Mouse (Mus musculus) lung, postnatal 10 days (tissue): ENCODE measurements around the gene Phrf1.
"Not testable (repeated sequence)": the region's sequence is repeated elsewhere in the genome, so short reads cannot be mapped to it uniquely, and the experiment has no call there.

ENCODE experiments used
- DNase-seq: peaks from one replicate; pipeline ENCODE4 v3.0.0; 2021

Gene Phrf1

DNA sequence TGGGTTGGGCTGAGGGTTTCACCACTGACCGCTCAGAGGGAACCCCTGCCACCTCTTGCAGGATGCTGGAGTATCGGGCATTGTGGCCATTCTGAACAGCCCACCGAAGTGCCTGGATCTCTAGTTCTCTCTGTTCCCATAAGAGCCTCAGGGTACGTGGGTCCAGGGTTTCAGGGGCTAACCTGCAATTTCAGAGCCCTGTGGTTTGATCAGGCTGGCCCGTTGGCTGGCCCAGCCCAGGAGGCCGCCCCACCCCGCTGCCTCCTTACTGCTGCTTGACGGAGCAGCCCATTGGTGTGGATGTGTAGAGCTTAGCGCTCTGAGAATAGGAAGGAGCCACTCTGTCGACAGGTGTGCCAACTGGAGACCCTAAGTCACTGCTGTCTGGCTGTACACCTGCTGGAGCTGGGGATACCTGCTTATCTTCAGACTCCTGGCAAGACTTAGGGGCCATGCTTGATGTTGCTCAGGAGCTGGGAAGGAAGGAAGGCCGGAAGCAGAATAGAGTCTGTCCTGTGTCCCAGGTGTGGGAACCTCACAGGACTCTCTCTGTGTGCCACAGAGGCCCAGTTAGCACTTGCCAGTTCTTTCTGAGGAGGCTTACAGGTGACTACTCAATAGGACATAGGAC lies 14.9 kb upstream of the Phrf1 start, which contains the start of gene Lmntd2:
Lmntd2 (minus strand) TSS at position 476 of the 631 bp plus-strand sequence.
- DNase-seq: no peak

DNA sequence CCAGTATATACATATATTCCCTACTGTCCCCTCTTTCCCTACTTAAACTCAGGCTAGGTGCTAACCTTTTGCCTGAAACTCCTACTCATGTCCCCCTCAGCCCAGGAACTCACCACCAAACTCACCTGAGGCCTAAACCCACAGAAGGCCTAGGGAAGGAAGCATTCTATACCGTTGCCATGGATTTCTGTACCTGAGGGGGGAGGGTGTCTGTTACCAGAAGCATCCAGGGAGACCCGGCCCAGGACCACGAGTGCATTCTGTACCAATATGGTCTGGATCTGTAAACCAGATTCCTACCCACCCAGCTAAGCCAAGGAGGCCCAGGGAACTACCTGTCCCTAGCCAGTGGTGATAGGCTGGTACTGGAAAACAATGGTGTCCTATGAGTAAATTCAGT lies 14.3 kb upstream of the Phrf1 start:
- no peak for DNase-seq

DNA sequence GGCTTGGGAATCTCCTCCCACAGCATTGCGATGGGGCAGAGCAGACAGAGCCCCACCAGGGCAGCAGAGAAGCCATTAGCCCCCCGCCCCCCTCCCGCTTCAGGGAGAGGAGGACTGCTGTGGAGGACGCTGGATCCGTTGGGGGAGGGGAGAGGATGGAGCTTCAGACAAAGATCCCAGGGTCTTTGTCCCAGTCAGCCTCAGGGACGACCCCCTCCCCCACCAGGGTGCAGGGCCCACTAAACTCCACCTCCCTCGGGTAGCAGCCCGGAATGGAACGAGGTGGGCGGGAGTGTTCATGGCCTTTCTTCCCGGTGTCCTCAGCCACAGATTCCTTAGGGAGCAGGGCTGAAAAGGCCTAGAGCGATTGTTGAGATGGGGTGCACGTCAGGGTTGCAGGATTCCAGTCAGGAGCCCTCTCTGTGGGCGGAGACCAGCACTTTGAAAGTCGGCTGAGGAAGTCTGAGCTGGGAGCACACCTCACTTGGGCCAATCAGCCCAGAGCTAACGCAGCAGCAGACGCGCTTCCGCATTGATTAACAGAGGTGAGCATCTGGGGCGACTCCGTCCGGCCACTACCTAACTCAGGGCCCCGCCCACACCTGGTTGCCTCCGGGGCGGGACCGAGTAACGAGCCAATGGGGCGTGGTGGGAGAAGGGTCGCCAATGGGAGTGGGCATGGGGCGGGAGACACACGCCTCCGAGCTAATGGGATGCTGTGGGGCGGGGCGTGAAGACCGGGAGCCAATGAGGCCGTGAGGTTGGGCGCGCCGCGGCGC lies 13.3 kb upstream of the Phrf1 start, which contains the start of gene Rassf7:
Rassf7 (plus strand) TSS at position 760 of the 779 bp plus-strand sequence.
- DNase-seq: peak; percentile 96

DNA sequence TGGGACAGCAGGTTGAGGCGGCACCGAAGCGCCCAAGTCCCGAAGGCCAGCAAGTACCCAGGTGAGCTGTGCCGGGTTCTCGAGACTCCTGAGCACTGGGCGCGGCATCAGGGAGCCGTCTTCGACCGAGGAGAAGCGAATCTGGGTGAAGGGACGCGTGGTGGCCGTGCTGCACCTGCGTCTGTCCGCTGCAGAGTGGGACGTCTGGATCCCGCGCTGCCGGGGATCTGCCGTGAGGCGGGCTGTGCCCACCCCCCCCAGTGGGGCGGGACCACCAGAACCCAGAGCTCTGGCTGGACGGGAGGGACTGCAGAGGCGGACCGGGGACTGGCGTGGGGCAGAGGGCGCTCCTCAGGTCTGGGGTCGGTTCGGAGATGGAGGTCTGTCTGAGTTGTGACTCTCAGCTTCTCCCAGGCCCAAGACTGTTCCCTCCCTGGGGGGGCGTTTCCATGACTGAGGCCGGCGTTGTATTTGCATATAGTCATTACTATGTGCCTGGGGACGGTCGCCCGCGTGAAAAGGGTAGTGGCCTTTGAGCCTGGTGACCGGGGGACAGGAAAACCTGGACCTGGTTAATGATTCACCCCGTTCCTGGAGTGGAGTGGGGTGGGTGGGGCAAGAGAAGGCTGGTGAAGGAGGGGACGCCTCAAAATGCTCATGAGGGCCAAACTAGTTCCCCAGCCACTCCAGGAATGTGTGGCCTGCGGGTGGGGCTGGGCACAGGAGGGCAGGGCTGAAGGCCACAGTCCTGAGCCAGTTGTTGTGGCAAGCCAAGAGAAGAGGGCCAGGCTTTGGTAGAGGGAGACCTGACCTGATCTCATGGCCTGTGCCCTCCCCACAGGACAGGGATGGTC lies 12.5 kb upstream of the Phrf1 start:
- peak; percentile 91 for DNase-seq

DNA sequence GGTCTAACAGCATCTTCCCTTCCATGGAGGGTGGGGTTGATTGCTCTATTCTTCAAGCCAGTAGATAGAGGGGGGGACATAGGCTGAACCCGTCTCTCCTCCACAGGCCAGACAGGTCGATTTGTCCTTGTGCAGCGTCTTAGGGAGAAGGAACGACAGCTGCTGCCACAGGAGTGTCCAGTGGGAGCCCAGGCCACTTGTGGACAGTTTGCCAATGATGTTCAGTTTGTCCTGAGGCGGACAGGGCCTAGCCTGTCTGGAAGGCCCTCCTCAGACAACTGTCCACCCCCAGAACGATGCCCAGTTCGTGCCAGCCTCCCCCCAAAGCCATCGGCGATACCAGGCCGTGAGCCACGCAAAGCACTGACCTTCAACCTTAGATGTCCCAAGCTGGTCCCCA lies 11.7 kb upstream of the Phrf1 start:
- no peak for DNase-seq

DNA sequence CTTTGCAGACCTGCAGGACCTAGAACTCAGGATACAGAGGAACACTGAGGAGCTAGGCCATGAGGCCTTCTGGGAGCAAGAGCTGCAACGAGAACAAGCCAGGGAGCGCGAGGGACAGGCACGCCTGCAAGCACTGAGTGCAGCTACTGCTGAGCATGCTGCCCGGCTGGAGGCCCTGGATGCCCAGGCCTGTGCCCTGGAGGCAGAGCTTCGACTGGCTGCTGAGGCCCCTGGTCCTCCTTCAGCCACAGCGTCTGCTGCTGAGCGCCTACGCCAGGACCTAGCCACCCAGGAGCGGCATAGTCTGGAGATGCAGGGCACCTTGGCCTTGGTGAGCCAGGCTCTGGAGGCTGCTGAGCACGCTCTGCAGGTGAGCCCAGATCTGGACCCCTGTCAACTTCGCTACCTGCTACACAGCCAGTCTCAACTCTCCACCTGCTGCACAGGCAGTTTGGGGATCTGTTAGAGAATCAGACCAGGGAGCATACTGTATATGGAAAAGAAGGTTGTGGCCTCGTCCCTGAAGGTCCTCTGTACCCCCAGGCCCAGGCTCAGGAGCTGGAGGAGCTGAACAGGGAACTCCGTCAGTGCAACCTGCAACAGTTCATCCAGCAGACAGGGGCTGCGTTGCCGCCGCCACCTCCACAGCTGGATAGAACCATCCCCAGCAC lies 11.1 kb upstream of the Phrf1 start:
- no peak for DNase-seq

DNA sequence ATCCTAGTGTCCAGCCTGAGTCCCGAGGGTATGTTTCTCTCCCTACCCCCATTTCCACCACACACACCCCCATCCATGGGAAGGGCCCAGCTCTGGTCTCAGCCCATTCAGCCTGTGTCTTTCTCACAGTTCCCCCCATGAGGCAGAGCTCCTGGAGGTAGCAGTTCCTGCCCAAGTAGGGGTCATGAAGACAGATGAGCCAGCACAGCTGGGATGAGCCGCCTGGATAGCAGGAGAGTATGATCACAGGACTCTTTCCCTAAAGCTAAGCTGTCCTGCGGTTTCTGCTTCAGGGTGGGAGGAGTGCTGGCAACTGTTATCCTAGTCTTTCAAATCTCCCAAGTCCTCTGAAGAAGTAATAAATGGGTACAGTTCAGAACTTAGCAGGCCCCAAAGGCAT lies 10.4 kb upstream of the Phrf1 start:
- DNase-seq: no peak

DNA sequence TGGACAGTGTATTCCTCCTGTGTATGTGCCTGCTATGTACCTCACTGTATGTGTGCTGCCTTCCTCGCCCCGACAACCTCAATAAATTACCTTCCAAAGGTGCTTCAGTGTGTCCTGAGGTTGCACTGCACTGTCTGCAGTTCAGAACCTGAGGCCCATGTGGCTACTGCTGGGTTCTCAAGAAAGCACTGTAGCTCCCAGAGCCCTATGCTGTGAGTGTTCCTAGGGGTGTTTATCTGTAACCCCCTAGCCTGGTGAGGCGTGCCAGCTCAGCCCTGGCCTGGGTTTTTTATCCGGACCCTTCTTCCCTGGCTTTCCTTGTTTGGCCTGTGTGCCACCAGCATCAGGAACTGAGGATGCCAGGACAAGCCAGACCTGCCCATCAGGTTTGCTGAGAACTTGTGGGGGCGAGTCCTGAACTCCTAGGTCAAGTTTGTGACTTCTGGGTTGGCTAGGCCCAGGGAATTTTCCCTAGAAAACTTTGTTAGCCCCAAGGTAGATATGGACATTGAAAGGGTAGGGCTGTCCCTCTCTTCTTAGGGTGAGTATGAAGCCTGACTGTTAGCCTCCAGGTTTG lies 9.9 kb upstream of the Phrf1 start:
- no peak for DNase-seq

DNA sequence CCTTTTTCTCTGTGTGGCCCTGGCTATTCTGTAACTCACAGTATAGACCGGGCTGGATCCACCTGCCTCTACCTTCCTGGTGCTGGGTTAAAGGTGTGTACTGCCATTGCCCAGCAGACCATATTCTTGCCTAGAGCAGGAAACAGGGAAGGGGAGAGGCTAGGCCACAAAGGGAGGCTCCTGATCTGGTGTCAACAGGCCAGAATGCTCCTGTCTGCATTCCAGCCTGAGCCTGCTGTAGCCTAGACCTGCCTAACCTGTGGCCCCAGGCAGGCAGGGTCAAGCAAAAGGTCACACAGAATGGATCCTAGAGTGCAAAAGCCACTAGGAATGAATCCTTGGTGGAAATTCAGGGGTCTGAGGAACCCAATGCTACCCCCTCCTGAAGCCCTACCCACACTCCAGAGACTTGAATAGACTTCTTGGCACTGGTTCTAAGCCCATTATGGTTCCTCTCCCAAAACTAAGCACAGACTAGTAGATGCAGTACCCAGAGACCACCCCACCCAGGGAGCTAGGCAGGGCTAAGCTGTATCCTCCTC lies 9.0 kb upstream of the Phrf1 start:
- no peak for DNase-seq

DNA sequence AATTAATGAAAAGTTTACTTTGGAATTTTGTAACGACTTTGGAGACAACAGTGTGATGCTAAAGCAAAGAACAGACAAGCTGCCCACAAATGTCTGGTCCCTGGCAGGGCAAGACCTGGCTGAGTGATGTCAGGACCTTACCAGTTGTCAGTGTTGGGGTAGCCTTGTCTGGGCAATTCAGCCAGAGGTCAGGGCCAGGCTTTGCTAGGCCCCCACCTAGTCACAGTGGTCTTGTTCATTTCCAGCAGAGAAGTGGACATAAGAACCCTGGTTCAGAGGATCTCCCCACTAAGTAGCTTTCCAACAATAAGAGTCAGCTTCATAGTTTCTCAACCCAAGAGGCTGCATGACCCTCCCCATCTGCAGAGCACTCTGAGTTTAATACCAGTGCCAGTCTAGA lies 8.2 kb upstream of the Phrf1 start:
- no peak for DNase-seq

DNA sequence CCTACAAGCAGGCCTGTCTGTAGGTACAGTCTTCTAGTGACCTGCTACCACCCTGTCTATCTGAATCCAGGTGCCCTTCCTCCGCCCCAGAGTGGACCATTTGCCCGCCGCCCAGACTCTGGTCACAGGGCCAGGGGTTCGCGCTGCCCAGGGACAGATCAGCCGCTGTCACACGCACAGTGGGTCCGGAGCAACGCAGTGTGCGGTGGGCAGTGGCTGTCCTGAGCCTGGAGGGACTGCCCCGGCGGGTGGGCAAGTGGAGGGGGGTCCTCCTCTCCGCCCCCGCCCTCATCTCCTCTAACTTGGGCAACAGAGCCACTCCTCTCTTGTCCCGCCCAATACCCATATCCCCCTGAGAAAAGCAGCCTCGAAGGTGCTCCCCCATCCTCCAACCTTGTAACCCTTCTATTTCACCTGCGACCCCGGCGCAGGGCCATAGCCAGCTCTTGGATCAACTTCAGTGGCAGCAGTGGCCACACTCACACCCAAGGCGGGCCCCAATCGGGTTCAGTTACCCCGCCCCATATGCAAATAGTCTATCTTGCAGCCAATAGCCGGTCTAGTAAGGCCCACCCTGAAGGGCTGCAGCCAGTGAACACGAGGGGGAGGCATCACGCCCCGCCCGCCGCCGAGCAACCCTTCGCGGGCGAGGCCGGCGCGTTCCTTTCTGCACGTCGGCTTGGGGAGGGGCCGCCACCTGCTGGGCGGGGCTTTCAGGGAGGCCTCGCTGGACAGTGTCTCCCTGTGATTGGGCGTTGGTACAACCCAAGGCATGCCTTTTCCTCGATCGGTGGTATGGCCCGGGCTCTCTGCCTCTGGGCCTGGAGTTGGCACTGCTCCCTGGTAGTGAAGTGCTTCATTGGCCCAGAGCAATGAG lies 7.1 kb upstream of the Phrf1 start:
- DNase-seq: peak; percentile 99

DNA sequence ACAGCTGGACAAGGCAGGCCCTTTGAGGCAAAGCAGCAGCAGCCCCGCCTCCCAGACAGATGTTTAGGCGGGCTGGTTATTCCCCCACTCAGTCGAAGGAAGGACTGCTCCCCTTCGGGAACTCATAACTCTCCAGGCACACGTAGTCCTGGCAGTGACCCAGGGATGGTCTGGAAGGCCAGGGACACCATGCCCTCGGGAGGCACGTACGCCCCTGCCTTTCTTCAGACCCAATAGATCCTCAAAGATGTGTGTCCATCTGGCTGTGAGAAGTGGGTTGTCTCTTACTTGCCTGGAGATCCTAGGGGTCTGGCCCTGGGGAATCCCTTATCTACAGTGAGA lies 6.5 kb upstream of the Phrf1 start:
- no peak for DNase-seq

DNA sequence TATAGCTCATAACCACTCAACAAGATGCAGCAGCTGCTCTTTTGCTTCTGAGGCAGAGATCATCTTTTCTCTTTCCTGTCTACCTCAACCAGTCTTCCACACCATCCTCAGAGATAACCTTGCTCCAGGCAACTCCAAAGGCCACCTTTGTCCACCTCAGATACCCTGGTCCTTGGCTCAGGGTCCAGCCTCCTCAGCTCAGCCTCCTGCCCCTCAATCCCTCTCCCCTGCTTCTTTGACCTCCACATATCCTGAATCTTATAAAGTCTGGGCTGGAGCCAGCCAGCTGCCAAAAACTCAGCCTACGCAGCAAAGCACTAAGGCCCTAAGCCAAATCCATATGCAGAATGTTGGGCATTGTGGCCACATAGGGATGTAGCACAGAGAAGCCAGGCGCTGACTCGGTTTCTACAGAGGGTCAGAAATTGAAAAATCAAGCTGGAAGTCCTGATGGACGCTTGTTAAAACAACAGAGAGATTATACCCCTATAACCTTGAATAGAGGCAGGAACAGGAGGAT lies 5.8 kb upstream of the Phrf1 start:
- no peak for DNase-seq

DNA sequence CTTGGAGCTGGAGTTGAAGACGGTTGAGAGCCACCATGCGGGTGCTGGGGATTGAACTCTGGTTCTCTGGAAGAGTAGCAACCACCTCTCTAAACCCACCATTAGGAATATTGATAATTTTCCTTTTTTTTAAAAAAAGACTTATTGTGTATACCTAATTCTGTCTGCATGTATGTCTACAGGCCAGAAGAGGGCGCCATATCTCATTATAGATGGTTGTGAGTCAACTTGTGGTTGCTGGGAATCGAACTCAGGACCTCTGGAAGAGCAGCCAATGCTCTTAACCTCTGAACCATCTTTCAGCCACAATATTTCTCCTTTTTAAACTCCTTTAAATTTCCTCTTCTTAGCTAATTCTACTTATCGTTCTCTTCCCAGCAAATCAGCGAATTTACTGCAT lies 2.0 kb upstream of the Phrf1 start:
- no peak for DNase-seq

DNA sequence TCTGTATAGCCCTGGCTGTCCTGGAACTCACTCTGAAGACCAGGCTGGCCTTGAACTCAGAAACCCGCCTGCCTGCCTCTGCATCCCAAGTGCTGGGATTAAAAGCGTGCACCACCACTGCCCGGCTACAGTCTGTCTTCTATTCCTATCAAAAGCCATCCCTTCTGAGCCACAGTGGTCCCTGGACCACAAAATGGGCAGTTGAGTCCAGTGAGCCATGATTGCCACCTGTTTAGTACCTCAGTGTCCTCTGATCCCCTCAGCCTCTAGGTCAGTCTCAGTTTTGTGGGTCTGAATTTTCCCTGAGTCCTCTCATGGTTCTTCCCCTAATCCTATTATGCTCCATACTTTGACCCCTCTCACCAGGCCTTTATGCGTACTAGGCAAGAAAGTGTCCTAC lies 788 bp upstream of the Phrf1 start:
- no peak for DNase-seq

DNA sequence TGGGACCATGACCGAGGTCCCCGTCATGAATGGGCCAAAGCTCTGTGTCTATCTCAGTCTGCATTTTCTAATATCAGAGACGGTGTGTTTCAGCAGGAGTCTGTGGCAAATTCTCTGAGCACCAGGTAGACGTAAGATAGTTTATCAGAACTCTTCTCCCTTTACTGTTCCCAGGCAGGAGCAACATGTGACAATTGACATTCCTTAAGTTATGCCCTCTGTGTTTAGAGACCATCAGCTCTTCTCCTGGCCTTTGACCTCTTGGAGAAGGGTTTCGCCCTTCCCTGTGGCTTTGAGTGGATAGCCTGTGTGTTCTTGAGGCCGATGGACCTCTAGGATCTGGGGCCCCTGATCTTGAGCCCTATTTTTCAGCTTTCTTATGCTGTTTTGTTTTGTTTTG lies 1.1 kb downstream of the Phrf1 start:
- no peak for DNase-seq

DNA sequence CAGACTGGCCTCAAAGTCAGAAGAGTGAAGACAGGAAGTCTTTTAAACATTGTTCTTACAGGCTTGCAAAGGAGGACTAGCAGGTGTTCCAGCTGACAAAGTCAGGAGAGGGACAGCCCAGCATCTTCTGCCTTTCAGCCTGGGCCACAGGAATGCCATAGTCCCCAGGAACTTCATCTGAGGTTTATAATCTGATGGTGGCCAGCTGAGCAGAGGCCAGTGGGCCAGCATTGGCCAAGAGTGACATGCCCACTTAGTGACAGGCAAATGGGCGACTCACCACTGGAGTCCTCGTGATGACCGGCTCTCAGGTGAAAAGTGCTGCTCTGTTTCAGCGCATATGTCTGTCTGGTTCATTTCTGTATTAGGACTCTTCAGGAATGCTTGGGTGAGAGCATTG lies 2.0 kb downstream of the Phrf1 start:
- no peak for DNase-seq

DNA sequence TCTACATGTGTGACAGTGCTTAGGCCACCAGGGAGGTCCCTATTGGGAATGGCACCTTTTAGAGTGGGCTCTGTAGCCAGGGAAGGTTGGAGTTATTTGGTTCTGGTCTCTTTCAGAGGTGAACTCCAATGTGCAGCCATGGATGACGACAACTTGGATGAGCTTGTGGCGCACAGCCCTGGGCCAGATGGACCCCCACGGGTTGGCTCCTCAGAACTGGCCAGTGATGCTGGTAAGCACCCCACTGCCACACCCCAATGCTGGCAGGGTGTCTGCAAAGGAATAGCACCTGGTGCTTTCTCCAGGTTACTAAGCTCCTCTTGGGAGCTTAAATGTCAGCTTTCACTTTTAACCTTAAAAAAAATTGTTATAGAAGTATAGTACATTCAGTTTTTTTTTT lies 2.5 kb downstream of the Phrf1 start:
- no peak for DNase-seq

DNA sequence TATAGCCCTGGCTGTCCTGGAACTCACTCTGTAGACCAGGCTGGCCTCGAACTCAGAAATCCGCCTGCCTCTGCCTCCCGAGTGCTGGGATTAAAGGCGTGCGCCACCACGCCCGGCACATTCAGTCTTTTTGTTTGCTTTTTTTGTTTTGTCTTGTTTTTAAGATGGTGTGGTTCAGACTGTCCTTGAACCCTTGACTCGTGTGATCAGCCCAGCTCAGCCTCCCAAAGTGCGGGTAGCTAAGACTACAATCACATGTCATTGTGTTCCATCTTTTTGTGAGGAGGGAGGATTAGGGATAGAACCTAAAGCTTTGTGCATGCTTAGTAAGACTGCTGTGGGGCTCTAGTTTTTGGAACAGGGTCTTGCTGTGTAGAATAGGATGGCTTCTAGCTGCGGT lies 3.0 kb downstream of the Phrf1 start:
- no peak for DNase-seq

DNA sequence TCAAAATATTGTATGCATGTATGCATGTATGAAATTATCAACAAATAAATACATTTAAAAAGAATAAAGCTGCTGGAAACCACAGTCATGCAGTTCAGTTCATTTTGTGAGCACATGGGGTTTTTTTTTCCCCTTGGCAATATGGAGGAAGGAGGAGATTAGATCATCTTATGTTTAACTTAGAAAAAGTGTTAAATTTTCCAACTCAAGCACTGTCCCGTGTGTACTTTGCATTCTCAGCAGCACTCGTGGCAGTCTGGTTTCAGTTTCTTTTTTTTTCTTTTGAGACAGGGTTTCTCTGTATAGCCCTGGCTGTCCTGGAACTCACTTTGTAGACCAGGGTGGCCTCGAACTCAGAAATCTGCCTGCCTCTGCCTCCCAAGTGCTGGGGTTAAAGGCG lies 21.9 kb downstream of the Phrf1 start:
- not testable (repeated sequence) for DNase-seq

DNA sequence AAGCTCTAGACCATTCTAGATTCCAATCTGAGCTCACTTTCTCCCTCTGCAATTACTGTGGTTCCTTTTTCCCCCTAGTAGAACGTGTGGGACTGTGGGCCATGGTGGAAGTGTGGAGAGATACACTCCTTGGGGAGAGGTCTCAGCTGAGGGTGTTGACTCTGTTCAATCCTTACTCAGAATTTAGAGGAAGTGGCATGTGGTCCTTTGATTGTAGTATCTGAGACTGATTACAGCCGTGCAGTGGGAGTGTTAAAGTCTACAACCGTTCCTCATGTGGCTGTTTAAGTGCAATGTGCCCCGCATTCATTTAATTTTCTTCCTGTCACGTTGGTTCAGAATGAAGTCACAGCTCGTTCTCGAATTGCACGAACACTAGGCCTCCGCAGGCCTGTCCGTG lies 27.6 kb downstream of the Phrf1 start:
- DNase-seq: no peak
